Mouse (Mus musculus): ENCODE measurements around the gene Cyth4.

Cyth4 gene

GRCm38 (mm10) chr15:78587050-78587994, 9.5 kb upstream of the Cyth4 start:
- DNase-seq: peak; percentile 90

GRCm38 (mm10) chr15:78588049-78588448, 8.8 kb upstream of the Cyth4 start:
- DNase-seq: no peak

DNA sequence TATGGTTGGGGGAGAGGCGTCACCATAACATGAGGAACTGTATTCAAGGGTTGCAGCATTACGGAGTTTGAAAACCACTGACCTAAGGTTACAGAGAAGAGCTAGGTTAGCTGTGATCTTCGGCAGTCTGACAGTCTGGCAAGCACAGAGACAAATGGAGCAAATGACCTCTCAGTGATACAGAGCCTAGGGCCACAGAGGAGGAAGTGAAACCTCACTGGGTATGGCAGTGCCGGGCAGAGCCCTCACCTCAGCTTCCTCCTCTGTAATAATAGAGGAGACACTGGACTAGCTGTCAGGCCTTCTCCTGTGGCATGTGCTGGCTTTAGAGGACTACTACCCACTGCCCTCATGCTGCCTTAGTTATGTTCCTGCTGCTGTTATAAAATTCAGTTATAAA, 7.9 kb upstream of the Cyth4 start:
- peak; percentile 74 for DNase-seq

DNA sequence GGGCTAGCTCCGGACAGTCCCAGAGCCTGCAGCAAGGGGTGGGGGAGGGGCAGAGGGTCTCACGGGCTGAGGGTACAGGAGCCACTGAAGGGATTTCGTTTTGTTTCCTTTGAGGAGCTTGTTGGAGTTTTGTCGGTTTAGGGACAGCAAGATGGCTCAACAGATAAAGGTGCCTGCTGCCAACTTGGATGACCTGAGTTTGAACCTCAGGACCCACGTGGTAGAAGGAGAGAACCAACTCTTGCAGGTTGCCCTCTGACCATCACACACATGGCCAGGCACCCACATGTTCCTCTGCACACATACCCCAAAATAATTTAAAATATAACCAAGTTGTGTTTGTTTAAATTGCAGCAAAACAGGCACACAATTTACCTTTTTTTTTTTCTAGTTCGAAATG, 6.9 kb upstream of the Cyth4 start:
- no peak for DNase-seq

- no peak for DNase-seq
Observed at GRCm38 (mm10) chr15:78590785-78591184, 6.1 kb upstream of the Cyth4 start.

GRCm38 (mm10) chr15:78591680-78592451, 5.0 kb upstream of the Cyth4 start:
- peak; percentile 62 for DNase-seq

- no peak for DNase-seq
Observed at GRCm38 (mm10) chr15:78592452-78592968, 4.3 kb upstream of the Cyth4 start.

- no peak for DNase-seq
Observed at GRCm38 (mm10) chr15:78593896-78594425, 2.9 kb upstream of the Cyth4 start.

DNA sequence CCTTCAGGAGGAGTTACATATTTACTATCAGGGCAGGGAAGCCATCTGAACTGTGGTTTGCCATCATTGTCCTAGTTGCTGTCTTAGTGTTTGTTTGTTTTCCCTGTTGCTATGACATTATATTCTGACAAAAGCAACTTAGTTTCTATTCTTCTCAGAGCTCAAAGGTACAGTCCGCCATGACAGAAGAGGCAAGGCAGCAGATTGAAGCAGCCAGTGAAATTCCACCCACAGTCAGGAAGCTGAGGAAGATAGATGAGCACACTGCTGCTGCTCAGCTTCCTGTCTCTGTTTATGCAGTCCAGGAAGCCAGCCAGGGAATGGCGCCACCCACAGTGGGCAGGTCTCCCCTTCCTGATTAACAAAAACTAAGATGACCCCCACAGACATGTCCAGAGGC, 2.0 kb upstream of the Cyth4 start:
- DNase-seq: peak; percentile 65

- DNase-seq: no peak
Observed at GRCm38 (mm10) chr15:78595468-78595867, 1.4 kb upstream of the Cyth4 start.

DNA sequence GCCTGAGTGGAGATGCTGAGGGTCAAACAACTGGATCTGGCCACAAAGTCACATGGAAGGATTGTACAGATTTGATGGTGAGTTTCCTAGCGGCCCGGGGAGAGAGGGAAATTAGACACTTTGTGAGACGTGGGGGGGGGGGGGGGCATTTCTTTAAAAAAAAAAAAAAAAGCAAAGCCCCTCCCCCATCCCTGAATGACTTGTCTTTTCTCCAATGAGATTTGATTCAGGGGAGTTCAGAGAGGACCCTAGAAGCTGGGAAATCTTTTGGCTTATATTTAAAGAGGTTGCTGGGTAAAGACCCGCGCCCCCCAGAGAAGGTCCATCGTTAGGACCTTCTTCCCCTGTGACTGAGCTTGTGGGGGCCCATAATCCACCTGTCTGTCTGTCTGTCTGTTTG, 343 bp upstream of the Cyth4 start:
- no peak for DNase-seq

- peak; percentile 59 for DNase-seq
Observed at GRCm38 (mm10) chr15:78597729-78598128, 882 bp downstream of the Cyth4 start.

- DNase-seq: peak; percentile 56
Observed at GRCm38 (mm10) chr15:78599124-78599523, 2.3 kb downstream of the Cyth4 start.

DNA sequence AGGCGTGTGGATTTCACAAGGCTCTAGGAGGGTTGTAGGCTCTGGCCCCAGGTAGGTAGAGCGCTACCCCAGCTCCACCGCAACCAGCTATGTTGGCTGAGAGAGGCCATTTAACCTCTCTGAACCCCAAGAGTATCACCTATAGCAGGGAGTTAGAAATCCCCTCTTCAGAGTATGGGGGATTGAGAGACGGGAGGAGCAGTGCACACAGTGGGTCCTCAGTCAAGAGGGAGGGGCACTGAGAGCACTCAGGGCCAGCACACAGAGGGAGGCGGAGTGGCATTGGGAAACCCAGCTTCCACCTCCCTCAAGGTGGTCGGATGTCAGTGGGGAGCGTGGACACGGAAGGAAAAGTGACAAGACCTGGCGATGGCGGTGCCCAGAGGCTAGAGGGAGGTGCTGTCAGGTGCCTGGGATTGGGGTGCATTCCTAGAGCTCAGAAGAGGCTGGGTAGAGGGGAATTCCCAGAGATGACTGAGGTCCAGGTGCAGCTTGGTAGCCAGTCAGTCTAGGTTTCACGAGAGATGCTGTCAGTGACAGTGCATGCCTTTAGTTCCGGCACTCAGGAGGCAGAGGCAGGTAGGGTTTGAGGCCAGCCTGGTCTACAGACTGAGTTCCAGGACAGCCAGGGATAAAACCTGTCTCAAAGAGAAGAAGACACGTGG, 2.8 kb downstream of the Cyth4 start:
- DNase-seq: no peak

- DNase-seq: no peak
Observed at GRCm38 (mm10) chr15:78601180-78601579, 4.3 kb downstream of the Cyth4 start.

DNA sequence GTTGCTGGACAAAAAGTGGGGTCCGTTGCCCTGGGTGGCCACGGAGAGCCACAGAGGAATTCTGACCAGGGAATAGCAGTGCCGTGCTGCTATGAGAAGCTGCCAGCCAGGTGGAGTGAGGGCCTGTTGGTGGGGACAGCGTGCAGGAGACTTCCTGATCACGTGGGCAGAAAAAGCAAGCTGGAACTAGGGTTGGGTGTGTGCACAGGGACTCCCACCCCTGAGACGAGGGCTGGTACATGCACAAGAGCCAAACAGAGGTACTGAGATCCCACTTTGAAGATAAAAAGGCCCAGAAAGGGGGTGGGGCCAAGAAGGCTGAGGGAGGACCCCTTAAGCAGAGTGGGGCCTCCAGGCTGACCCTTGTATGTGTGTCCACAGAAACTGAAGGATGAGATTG, 7.4 kb downstream of the Cyth4 start:
- DNase-seq: no peak

GRCm38 (mm10) chr15:78605371-78605791, 8.5 kb downstream of the Cyth4 start:
- no peak for DNase-seq

DNA sequence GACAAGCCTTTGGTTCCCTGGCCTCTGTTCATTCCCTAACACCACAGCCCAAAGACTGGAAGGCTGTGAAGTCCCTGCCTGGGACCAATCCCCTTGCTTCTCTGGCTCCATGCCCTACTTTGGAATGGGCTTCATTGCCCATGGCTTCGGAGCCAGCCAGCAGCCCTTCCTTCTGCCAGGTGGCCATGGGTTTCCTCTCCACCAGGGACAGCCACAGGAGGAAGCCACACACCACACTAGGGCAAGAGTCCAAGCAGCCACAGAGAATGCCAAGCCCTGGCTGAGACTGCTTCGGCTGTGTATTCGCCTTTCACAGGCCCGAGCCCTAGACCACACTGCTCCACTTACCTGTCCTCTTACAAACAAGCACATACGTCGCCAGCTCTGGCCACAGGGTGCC, 9.2 kb downstream of the Cyth4 start:
- peak; percentile 39 for DNase-seq

DNA sequence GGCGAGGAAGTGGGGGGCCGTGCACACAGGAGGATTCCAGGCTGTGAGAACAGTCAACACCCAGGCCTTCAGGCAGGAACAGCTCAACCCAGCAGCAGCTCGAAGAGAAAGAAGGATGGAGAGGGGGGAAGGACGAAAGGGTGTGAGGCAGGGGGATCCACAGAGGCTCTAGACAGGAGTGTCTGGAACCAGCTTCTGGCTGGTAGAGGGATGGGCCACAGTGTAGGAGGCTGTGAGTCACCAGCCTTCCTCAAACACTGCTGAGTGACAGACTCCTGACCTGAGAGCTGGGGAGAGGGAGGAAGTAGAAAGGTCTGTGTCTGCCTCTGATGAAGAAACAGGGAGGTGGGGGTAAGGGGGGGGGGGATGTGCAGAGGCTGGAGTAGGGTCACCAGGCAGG, 10.6 kb downstream of the Cyth4 start:
- DNase-seq: peak; percentile 44

DNA sequence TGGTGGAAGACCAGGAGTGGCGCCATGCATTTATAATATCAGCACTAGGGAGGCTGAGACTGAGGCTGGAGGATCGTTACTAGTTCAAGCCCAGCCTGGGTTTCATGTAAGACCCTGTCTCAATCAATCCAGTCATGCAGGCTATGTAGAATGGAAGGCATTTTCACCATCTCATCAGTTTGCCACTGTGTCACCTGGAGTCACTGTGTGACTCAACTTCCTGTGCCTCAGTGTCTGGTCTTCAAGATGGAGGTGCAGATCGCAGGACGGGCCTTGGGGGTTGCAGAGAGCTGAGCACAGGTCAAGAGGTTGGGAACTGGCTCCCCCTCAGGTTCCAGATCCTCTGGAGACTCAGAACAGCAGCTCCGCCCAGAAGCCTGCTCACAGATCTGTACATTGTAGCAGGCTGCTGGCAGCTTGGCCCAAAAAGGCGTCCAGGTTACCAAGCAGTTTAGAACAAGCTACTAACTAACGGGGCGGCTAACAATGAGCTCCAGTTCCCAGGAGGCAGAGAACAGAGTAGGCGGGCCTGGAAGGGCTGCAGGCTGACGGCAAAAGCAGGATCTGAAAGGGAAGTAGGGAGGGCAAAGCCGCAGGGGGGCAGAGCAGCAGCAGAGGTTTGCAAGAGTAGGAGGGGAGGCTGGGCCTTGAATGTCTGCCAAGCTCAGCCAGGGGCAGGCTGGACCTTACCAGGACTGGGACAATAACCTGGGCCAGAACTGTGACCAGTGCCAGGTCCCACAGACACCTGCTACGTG, 14.0 kb downstream of the Cyth4 start:
- DNase-seq: peak; percentile 38

DNA sequence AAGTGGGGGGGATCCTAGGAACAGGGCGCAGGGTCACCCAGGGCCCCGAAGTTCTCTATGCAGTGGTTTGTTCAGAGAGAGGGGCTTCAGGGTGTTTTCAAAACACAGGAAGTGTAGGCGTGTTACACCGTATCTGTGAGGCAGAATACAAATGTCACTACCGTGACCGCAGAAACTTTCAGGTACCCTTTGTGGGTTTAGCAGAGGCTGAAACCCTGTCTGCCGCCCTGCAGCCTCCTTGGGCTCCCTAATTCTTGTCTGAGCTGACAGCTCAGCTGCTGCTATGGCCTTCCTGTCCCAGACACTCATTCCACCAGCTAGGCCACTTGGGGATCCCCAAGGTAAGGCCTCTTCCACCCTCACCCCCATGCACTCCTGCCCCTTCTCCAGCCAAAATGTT, 17.7 kb downstream of the Cyth4 start:
- no peak for DNase-seq

GRCm38 (mm10) chr15:78616973-78617372, 20.1 kb downstream of the Cyth4 start:
- DNase-seq: no peak
